Mouse (Mus musculus) G1E (cell line): ENCODE results near the gene Pelp1. TPM values are rescaled to one million over a fixed set of nuclear protein-coding genes. Genes with fewer than 3 reads are reported as not detected.

Experiments
- ATAC-seq: 2 replicates; pipeline ENCODE4 v1.8.0; 2016; ENCODE audit warnings: mild to moderate bottlenecking; ENCODE audit not compliant: insufficient number of reproducible peaks, poor library complexity, low FRiP score, severe bottlenecking; ENCODE audit errors: extremely low read depth
- DNase-seq: peaks from one replicate; pipeline ENCODE4 v3.0.0; 2012; ENCODE audit warnings: low spot score
- H3K27me3 ChIP-seq: 2 replicates; pipeline ENCODE4 v1.6.1; 2012; ENCODE audit warnings: mild to moderate bottlenecking, low read length, inconsistent platforms; ENCODE audit not compliant: insufficient read depth
- H3K36me3 ChIP-seq: replicated peaks from 2 replicates; pipeline ENCODE3; 2012; ENCODE audit warnings: mild to moderate bottlenecking, inconsistent platforms
- H3K4me1 ChIP-seq: 2 replicates; pipeline ENCODE4 v1.6.1; 2012; ENCODE audit warnings: low read depth, low read length, inconsistent platforms, mixed read lengths; ENCODE audit not compliant: insufficient read depth
- H3K4me3 ChIP-seq: 2 replicates; pipeline ENCODE4 v1.5.1; 2012; ENCODE audit warnings: low read depth, mild to moderate bottlenecking, inconsistent platforms, low read length, moderate library complexity, mixed read lengths
- H3K9me3 ChIP-seq: replicated peaks from 2 replicates; pipeline ENCODE4 v1.6.1; 2012; ENCODE audit warnings: inconsistent platforms
- CTCF ChIP-seq: IDR thresholded peaks from 2 replicates; pipeline ENCODE4 v1.5.1; 2012; ENCODE audit warnings: low read depth, low read length, inconsistent platforms, mixed read lengths
- GATA1 ChIP-seq: IDR thresholded peaks from 2 replicates; pipeline ENCODE4 v1.6.1; 2012; ENCODE audit warnings: borderline replicate concordance, low read length, inconsistent platforms, mixed read lengths
- GATA2 ChIP-seq: IDR thresholded peaks from 2 replicates; pipeline ENCODE4 v1.6.1; 2012; ENCODE audit warnings: low read depth, low read length, inconsistent platforms, borderline replicate concordance
- POLR2AphosphoS5 ChIP-seq: IDR thresholded peaks from 2 replicates; pipeline ENCODE4 v1.6.1; 2012; ENCODE audit warnings: low read depth, low read length, inconsistent platforms; ENCODE audit not compliant: insufficient replicate concordance
- TAL1 ChIP-seq: conservative IDR thresholded peaks from 2 replicates; pipeline ENCODE4 v1.6.1; 2012; ENCODE audit warnings: low read depth, low read length, inconsistent platforms, mixed read lengths
- polyA plus RNA-seq: library from polyadenylated mRNA; stranded (reverse); fragments of >175 nt; gene quantifications from 2 replicates; pipeline ENCODE4 v1.2.3, GENCODE M21; 2012
- total RNA-seq, 2 experiments: library from RNA; stranded (forward) in 1 of 2; stranded (reverse) in 1 of 2; fragments of 200-1000 nt in 1 of 2; fragments of >200 nt in 1 of 2; fragmentation: Nextera tagmentation in 1 of 2; gene quantifications; 2 replicates each; pipeline ENCODE4 v1.2.3; 2014 to 2017

Gene Pelp1
- total and polyA plus RNA-seq, 3 experiments = 7.8 to 104 (median 39.9) TPM

DNA sequence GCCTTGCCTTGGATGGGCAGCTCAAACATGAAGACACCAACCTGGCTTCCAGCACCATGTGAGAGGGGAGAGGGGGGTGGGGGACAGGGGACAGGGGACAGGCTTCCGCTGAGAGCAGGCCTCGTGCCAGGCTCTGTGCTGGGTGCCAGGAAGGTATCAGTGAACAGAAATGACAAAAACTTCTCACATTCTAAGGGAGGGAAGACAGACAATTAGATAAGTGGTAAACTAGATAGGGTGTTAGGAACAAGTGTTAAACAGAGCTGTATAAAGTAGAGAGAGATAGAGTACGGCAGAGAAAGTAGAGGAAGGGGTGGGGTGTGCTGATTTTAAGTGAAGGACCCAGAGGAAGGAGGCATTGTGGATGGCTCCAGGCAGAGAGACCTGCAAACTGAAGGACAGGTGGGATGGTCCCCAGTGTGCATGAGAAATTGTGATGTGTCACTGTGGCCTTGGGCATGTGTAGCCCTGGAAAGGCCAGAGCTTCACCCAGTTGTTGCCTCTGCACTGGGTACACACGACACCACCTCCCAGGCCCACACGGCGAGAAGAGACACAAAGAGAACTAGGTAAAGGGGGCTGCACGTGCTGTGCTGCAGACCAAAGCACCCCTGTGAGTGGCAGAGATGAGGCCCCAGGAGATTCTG, 29.0 kb upstream of the Pelp1 start:
- no peaks in the 10 kb centered on the region for H3K9me3 ChIP-seq
- H3K4me1 ChIP-seq = peaks cover 45% of the 10 kb centered on the region
- ATAC-seq = no peak
- TF ChIP-seq TAL1 (no peak), CTCF (no peak), GATA1 (no peak), POLR2AphosphoS5 (no peak), GATA2 (no peak)
- no peaks in the 10 kb centered on the region for H3K27me3 ChIP-seq
- DNase-seq = no peak
- H3K4me3 ChIP-seq = no peak overlapping the region
- peaks cover 87% of the 10 kb centered on the region for H3K36me3 ChIP-seq

DNA sequence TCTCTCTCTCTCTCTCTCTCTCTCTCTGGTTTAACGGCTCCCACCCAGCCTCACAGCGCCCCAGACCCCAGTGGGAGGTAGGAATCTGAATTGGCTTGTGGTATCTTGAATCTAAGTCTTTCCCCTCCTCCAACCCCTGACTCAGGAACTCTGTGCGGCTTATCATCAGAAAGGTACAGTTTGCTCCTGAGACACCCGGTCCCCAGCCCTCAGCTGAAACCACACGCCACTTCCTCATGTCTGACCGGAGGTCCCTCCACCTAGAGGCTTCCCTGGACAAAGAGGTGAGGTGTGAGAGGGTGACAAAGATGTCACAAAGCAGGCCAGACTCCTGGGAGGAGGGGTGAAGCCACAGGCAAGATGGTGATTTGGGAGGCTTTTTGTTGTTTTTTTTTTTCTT, 27.6 kb upstream of the Pelp1 start:
- Histone ChIP-seq H3K4me1 (peaks cover 56% of the 10 kb centered on the region), H3K4me3 (no peak overlapping the region; the same call in 1 of the 2 replicates), H3K36me3 (peaks cover 85% of the 10 kb centered on the region), H3K27me3 (no peaks in the 10 kb centered on the region), H3K9me3 (no peaks in the 10 kb centered on the region)
- TF ChIP-seq CTCF = no peak
- TF ChIP-seq GATA2 = no peak
- TF ChIP-seq GATA1 = no peak
- TF ChIP-seq TAL1 = no peak
- no peak for TF ChIP-seq POLR2AphosphoS5
- DNase-seq (no peak), ATAC-seq (0 out of 2 replicates have a peak, but pooled peaks have one; percentile 9)

DNA sequence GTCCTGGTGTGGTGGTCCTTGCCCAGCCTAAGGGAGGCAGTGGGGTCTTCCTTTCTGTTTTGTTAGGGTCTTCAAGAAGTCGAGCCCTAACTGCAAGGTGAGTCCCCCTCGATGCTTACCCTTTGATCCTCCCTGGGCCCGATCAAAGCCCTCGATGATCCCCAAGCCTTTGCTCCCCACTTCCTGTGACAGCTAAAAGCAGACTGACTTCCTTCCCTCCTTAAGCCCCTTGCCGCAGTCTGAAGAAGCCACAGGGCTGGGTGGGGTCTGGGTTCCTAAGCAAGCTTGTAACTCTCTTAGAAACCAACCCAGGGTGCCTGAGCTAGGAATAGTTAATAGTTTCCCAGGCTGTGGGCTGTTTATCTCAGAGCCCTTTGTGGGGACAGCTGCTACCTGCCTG, 25.6 kb upstream of the Pelp1 start:
- Histone ChIP-seq H3K9me3 (no peaks in the 10 kb centered on the region), H3K4me1 (peaks cover 66% of the 10 kb centered on the region), H3K36me3 (peaks cover 69% of the 10 kb centered on the region), H3K4me3 (no peak overlapping the region), H3K27me3 (no peaks in the 10 kb centered on the region)
- TF ChIP-seq CTCF = no peak
- TF ChIP-seq POLR2AphosphoS5 = no peak
- TF ChIP-seq GATA2 = no peak
- TF ChIP-seq GATA1 = no peak
- TF ChIP-seq TAL1 = no peak
- no peak for DNase-seq
- no peak for ATAC-seq

DNA sequence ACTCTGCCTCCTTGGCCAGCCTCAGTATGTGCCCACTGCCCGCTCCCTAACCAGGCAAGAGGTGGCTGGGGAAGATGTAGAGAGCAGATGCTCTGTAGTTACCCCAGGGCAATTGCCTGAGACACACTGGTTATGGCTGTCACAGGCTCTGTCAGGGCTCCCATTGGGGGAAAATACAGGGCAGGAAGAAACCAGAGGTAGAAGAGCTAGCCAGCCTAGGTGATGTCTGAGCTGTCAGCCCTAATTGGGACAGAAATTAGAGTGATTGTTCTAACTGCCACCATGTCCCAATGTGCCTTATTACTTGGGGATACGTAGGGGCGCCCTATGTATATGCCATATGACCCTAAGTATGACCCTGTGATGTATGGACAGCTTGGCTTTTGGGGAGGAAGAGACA, 24.1 kb upstream of the Pelp1 start:
- Histone ChIP-seq H3K4me1 (peaks cover 66% of the 10 kb centered on the region), H3K4me3 (peak overlapping the region; percentile 79), H3K27me3 (peaks cover 7% of the 10 kb centered on the region), H3K9me3 (no peaks in the 10 kb centered on the region), H3K36me3 (peaks cover 53% of the 10 kb centered on the region)
- TF ChIP-seq POLR2AphosphoS5 = no peak
- no peak for ATAC-seq
- no peak for DNase-seq

DNA sequence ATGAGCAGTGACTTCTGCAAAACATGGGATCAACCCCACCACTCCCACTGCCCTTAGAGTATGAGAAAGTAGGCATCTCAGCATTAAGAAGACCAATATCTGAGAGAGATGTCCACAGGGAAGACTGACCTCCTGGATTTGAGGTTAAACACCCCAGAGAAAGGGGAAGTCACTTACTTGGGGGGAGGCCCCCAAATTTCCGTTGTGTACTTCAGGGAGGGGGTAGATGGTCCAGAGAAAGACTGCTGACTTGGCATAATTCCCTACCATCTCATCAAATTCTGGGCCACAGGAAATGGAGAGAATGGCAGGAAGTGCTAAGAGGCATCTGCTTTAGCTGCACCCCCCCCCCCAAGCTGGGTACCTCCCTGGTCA, 23.7 kb upstream of the Pelp1 start:
- Histone ChIP-seq H3K4me3 (peak overlapping the region; percentile 79), H3K4me1 (peaks cover 66% of the 10 kb centered on the region), H3K9me3 (no peaks in the 10 kb centered on the region), H3K36me3 (peaks cover 49% of the 10 kb centered on the region), H3K27me3 (peaks cover 7% of the 10 kb centered on the region)
- DNase-seq (peak; percentile 48), ATAC-seq (peak; percentile 10; the same call in 1 of the 2 replicates)
- TF ChIP-seq GATA2 (no peak), TAL1 (no peak), CTCF (no peak), GATA1 (no peak), POLR2AphosphoS5 (no peak)

DNA sequence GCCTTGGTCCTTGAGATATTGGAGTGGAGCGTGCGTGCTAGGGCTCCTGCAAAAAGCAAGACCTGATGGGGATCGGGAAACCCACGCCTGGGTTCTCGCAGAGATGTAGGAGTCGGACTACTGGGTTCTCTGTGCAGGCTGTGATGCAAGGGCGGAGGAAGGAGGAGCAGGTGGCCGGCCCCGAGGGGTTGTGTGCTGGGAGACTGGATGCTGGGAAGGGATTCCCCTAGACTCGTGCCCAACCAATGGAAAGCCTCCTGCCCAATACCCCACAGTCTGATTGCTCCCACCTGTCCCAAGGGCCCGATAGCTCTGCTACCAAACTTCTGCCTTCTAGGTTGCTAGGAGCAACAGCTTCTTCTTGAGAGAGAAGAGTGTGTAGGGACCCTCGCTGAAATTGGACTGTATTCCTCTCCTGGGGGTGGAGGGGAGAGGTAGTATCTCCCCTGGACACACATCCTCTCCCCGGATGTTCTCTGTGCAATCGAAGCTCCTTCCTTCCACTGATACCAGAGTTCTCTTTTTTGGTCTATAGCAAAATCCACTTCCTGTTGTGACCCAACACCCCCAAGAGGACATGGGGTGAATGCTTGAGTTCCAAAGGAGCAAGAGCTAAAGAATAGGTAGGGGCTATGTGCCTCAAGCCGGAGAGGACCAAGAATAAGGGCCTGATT, 23.2 kb upstream of the Pelp1 start:
- H3K27me3 ChIP-seq = peaks cover 7% of the 10 kb centered on the region
- ATAC-seq (peak; percentile 10; the same call in 1 of the 2 replicates), DNase-seq (peak; percentile 63)
- H3K36me3 ChIP-seq = peaks cover 44% of the 10 kb centered on the region
- H3K4me1 ChIP-seq = peaks cover 63% of the 10 kb centered on the region
- H3K4me3 ChIP-seq = peak overlapping the region; percentile 79
- TF ChIP-seq TAL1 (no peak), CTCF (no peak), GATA2 (no peak), POLR2AphosphoS5 (no peak), GATA1 (no peak)
- no peaks in the 10 kb centered on the region for H3K9me3 ChIP-seq
